Mouse (Mus musculus): ENCODE data around the gene Ptk6. TPM values are rescaled to one million over a fixed set of nuclear protein-coding genes. Genes with fewer than 3 reads are reported as not detected.

Ptk6 gene
- polyA plus RNA-seq, 1 experiment from 2014 or later = 0.56 TPM

DNA sequence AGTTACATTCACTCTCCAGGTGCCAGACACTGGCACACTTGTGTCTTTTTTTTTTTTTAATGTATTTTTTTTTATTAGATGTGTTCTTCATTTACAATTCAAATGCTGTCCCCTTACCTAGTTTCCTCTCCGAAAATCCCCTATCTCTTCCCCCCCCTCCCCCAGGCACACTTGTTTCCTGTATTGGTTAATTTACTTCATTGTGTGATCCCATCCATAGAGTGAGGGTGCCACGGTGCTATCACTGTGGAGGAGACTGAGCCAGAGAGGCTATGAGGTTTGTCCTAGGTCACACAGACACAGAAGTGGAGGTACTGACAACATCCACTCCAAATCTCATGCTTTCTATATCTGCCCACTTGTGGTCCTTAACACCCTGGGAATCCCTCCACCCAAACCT lies 36.3 kb upstream of the Ptk6 start:
- Histone ChIP-seq H3K27me3 (ENCODE audit: control insufficient read depth, insufficient read depth, low read length) (no peaks in the 10 kb centered on the region), H3K27ac (ENCODE audit: low read length) (no peak overlapping the region), H3K4me2 (ENCODE audit: low read depth, low read length) (no peak overlapping the region), H3K4me1 (ENCODE audit: control insufficient read depth, insufficient read depth, low read length) (peaks cover 4% of the 10 kb centered on the region), H3K4me3 (replicated peaks; ENCODE audit: low read length) (no peak overlapping the region), H3K9ac (ENCODE audit: low read length) (no peak overlapping the region), H3K9me3 (replicated peaks; ENCODE audit: control insufficient read depth, low read length) (no peaks in the 10 kb centered on the region), H3K36me3 (ENCODE audit: control insufficient read depth, insufficient read depth, low read length) (no peaks in the 10 kb centered on the region)
- WGBS = 65% methylated on average over 2 of the region's 2 CpGs
- ATAC-seq (ENCODE audit: insufficient read depth, low FRiP score) = no peak

DNA sequence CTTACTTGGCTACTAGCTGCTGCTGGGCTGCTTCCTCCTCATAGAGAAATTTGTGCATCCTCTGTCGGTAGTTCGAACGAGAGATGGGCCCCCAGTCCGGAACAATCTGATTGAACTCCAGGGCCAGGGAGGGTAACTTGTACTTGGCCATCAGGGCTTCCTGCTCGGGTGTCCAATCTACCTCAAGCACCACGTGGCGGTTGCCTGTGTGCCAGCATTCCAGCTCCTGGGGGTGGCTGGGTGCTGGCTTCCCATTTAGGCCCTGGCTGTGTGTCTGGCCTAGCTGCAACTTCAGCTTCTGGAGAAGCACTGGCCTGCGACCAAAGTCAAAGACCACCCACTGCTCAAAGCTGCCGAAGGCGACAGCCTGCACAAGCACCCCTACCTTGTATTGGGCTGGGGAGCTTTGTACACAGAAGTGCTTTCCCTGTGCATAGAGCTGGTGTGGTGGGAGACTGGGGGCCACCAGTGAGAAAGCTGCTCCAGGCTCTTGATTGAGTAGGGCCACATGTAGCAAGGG lies 35.6 kb upstream of the Ptk6 start:
- no peak overlapping the region for H3K4me2 ChIP-seq (ENCODE audit: low read depth, low read length)
- ATAC-seq (ENCODE audit: insufficient read depth, low FRiP score) = no peak
- WGBS = 80% methylated on average over 10 of the region's 10 CpGs

DNA sequence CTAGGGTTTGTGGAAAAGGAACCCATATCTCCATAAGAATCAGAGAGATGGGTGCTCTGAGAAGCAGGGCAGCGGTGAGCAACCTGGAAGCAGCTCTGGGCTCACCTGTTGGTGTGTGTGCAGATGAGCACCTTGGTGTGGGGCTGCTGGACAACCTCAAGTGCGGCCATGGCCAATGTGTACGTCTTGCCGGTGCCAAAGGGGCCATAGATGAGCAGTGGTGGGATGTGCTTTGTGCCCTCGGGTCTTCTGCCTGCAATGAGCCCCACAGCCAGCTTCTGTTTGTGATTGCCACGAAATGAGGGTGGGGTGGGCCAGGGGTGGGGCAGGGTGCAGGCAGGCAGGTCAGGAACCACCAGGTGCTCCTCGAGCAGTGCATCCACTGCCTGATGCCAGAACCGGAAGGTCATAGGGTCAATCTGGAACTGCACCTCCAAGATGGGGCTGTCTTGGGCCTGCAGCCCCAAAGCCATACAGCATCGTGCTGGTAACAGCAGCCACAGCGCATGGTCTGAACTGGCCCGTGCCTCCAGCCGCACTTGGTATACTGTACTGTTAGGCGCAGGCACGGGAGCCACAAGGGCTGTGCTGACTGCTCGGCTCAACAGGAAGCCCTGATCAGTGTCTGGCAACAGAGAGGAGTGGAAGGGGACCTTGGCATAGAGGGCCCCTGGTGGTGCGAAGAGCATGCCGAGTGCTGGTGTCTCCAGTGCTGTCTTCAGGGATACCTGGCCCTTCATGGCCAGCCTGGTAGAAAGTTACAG lies 34.8 kb upstream of the Ptk6 start:
- no peaks in the 10 kb centered on the region for H3K36me3 ChIP-seq (ENCODE audit: control insufficient read depth, insufficient read depth, low read length)
- no peak overlapping the region for H3K27ac ChIP-seq (ENCODE audit: low read length)
- no peak for ATAC-seq (ENCODE audit: insufficient read depth, low FRiP score)
- no peak overlapping the region for H3K9ac ChIP-seq (ENCODE audit: low read length)
- no peaks in the 10 kb centered on the region for H3K27me3 ChIP-seq (ENCODE audit: control insufficient read depth, insufficient read depth, low read length)
- H3K4me1 ChIP-seq (ENCODE audit: control insufficient read depth, insufficient read depth, low read length) = peaks cover 4% of the 10 kb centered on the region
- 86% methylated on average over 17 of the region's 17 CpGs for WGBS
- H3K9me3 ChIP-seq (replicated peaks; ENCODE audit: control insufficient read depth, low read length) = no peaks in the 10 kb centered on the region
- no peak overlapping the region for H3K4me3 ChIP-seq (replicated peaks; ENCODE audit: low read length)
- no peak overlapping the region for H3K4me2 ChIP-seq (ENCODE audit: low read depth, low read length)

More for the DNA sequence above, 35.6 kb upstream of the Ptk6 start:
- H3K4me3 ChIP-seq (replicated peaks; ENCODE audit: low read length) = no peak overlapping the region
- H3K4me1 ChIP-seq (ENCODE audit: control insufficient read depth, insufficient read depth, low read length) = peaks cover 4% of the 10 kb centered on the region
- no peaks in the 10 kb centered on the region for H3K9me3 ChIP-seq (replicated peaks; ENCODE audit: control insufficient read depth, low read length)
- no peaks in the 10 kb centered on the region for H3K27me3 ChIP-seq (ENCODE audit: control insufficient read depth, insufficient read depth, low read length)
- no peaks in the 10 kb centered on the region for H3K36me3 ChIP-seq (ENCODE audit: control insufficient read depth, insufficient read depth, low read length)
- no peak overlapping the region for H3K9ac ChIP-seq (ENCODE audit: low read length)
- H3K27ac ChIP-seq (ENCODE audit: low read length) = no peak overlapping the region

DNA sequence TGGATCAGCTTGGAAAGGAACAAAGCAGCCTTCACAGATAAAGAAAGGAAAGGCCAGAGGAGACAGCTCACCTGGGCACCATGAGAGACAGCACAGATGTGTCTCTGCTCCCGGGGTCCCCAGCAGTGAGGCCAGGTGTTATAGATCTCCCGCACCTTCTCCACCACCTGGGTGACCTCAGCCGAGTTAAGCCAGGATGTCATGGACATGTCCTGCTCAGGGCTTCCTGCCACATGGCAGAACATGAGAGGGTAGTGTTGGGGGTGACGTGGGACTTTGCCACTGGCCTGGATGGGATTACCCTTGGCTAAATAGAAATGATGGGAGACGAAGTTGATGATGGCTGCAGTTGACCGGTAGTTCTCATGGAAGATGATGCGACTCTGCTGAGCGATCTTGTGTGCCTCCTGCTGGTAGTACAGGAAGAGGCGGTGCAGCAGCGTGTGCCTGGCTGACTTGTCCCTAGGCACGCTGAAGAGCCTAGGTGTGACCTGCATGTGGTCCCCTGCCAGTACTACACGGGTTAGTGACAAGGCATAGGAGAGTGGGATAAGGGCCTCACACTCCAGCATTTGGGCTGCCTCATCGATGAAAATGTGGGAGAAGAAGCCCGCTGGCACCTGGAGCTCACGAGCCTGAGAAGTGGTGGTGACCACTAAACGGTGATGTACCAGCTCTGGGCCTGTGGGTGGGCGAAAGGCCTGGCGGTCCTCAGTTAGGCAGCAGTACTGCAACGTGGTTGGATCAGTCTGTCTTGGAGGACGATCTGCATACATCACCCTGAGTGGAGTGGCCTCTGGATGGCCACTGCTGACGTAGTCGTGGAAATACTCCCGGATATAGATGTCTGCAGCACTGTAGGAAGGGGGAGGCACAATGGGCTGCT lies 33.3 kb upstream of the Ptk6 start:
- Histone ChIP-seq H3K27me3 (ENCODE audit: control insufficient read depth, insufficient read depth, low read length) (no peaks in the 10 kb centered on the region), H3K9ac (ENCODE audit: low read length) (no peak overlapping the region), H3K27ac (ENCODE audit: low read length) (no peak overlapping the region), H3K4me1 (ENCODE audit: control insufficient read depth, insufficient read depth, low read length) (no peaks in the 10 kb centered on the region), H3K36me3 (ENCODE audit: control insufficient read depth, insufficient read depth, low read length) (no peaks in the 10 kb centered on the region), H3K4me2 (ENCODE audit: low read depth, low read length) (no peak overlapping the region), H3K9me3 (replicated peaks; ENCODE audit: control insufficient read depth, low read length) (no peaks in the 10 kb centered on the region), H3K4me3 (replicated peaks; ENCODE audit: low read length) (no peak overlapping the region)
- WGBS = 83% methylated on average over 23 of the region's 23 CpGs
- no peak for ATAC-seq (ENCODE audit: insufficient read depth, low FRiP score)

DNA sequence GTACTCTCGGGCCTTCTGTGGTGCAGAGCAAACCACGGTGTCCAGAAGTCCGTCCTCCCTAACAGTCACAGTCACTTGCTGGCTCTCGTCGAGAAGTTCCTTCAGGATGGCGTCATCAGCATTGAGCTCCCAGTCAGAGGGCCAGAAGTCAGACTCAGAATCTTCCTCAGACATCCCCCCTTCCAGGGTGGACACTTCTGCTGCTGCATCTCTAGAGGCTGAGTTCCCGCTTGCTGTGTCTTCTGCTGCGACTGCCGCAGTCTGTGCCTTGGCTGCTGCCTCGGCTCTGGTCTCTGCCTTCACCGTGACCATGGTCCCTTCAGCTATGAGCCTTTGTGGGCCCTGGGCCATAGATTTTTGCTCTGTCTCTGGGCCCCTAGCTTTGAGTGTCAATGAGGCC lies 32.1 kb upstream of the Ptk6 start:
- H3K4me1 ChIP-seq (ENCODE audit: control insufficient read depth, insufficient read depth, low read length) = no peaks in the 10 kb centered on the region
- H3K9ac ChIP-seq (ENCODE audit: low read length) = no peak overlapping the region
- H3K27me3 ChIP-seq (ENCODE audit: control insufficient read depth, insufficient read depth, low read length) = no peaks in the 10 kb centered on the region
- H3K36me3 ChIP-seq (ENCODE audit: control insufficient read depth, insufficient read depth, low read length) = no peaks in the 10 kb centered on the region
- ATAC-seq (ENCODE audit: insufficient read depth, low FRiP score) = no peak
- WGBS = 89% methylated on average over 11 of the region's 11 CpGs
- H3K27ac ChIP-seq (ENCODE audit: low read length) = no peak overlapping the region
- H3K9me3 ChIP-seq (replicated peaks; ENCODE audit: control insufficient read depth, low read length) = no peaks in the 10 kb centered on the region
- no peak overlapping the region for H3K4me2 ChIP-seq (ENCODE audit: low read depth, low read length)
- H3K4me3 ChIP-seq (replicated peaks; ENCODE audit: low read length) = no peak overlapping the region

DNA sequence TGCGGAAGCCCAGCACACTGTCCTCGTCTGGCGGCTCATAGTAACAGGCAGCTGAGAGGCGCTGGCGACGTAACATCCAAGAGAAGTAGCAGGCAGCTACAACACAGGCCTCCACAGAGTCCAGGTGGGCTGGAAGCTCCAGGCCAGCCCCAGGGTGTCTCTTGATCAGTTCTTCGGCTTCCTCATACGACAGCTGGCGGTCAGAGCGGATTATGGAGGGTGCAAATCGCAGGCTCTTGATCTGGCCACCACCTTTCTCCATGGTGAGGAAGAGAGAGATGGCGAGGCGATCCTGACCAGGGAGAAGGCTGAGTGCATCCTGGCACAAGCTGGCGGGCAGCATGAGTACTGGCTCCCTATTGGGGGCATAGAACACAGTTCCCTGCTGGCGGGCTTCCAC lies 30.9 kb upstream of the Ptk6 start:
- no peak overlapping the region for H3K4me2 ChIP-seq (ENCODE audit: low read depth, low read length)
- no peaks in the 10 kb centered on the region for H3K27me3 ChIP-seq (ENCODE audit: control insufficient read depth, insufficient read depth, low read length)
- H3K9ac ChIP-seq (ENCODE audit: low read length) = no peak overlapping the region
- no peaks in the 10 kb centered on the region for H3K36me3 ChIP-seq (ENCODE audit: control insufficient read depth, insufficient read depth, low read length)
- no peak overlapping the region for H3K27ac ChIP-seq (ENCODE audit: low read length)
- 90% methylated on average over 15 of the region's 15 CpGs for WGBS
- H3K4me1 ChIP-seq (ENCODE audit: control insufficient read depth, insufficient read depth, low read length) = no peaks in the 10 kb centered on the region
- ATAC-seq (ENCODE audit: insufficient read depth, low FRiP score) = no peak
- H3K9me3 ChIP-seq (replicated peaks; ENCODE audit: control insufficient read depth, low read length) = no peaks in the 10 kb centered on the region
- H3K4me3 ChIP-seq (replicated peaks; ENCODE audit: low read length) = no peak overlapping the region

DNA sequence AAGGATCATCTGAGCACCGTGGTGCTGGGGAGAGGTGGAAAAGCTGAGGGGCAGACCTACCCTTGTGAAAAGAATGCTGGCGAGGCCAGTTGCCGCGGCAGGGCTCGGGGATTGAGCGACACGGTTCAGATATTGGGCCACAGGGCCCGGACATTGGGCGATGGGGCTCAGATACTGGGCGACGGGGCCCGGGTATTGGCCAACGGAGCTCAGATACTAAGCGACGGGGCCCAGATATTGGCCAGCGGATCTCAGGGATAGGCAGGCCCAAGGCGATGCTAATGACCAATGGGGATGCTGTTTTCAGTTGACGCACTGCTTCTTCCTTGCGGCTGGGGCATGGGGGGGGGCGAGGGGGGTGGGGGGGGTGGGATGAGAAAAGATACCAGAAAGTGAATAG lies 28.6 kb upstream of the Ptk6 start:
- Histone ChIP-seq H3K4me2 (ENCODE audit: low read depth, low read length) (no peak overlapping the region), H3K27ac (ENCODE audit: low read length) (no peak overlapping the region), H3K4me3 (replicated peaks; ENCODE audit: low read length) (no peak overlapping the region), H3K9ac (ENCODE audit: low read length) (no peak overlapping the region), H3K9me3 (replicated peaks; ENCODE audit: control insufficient read depth, low read length) (no peaks in the 10 kb centered on the region), H3K4me1 (ENCODE audit: control insufficient read depth, insufficient read depth, low read length) (no peaks in the 10 kb centered on the region), H3K36me3 (ENCODE audit: control insufficient read depth, insufficient read depth, low read length) (no peaks in the 10 kb centered on the region), H3K27me3 (ENCODE audit: control insufficient read depth, insufficient read depth, low read length) (no peaks in the 10 kb centered on the region)
- no peak for ATAC-seq (ENCODE audit: insufficient read depth, low FRiP score)
- WGBS = 77% methylated on average over 20 of the region's 20 CpGs

DNA sequence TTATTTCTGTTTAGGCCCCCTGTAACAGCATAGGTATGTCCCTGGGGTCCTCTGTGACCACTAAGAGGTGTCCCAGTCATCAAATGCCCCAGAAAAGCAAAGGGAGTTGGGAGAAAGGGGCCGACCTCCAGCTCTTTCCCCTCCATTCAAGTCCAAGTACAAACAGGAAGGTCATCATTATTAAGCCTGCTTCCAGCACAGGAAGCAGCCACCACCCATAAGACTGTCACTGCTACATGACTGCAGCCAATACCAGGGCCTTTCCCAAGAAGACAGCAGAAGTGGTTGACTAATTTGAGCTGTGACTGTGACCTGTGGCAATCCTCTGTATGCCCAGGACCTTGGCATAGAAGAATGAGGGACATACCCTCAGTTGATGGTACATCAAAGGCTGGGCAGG lies 25.7 kb upstream of the Ptk6 start:
- no peak for ATAC-seq (ENCODE audit: insufficient read depth, low FRiP score)
- H3K27ac ChIP-seq (ENCODE audit: low read length) = no peak overlapping the region
- no peaks in the 10 kb centered on the region for H3K4me1 ChIP-seq (ENCODE audit: control insufficient read depth, insufficient read depth, low read length)
- no peak overlapping the region for H3K4me3 ChIP-seq (replicated peaks; ENCODE audit: low read length)
- no peaks in the 10 kb centered on the region for H3K36me3 ChIP-seq (ENCODE audit: control insufficient read depth, insufficient read depth, low read length)
- H3K9me3 ChIP-seq (replicated peaks; ENCODE audit: control insufficient read depth, low read length) = no peaks in the 10 kb centered on the region
- H3K9ac ChIP-seq (ENCODE audit: low read length) = no peak overlapping the region
- H3K4me2 ChIP-seq (ENCODE audit: low read depth, low read length) = no peak overlapping the region
- no peaks in the 10 kb centered on the region for H3K27me3 ChIP-seq (ENCODE audit: control insufficient read depth, insufficient read depth, low read length)
- 71% methylated on average over 1 of the region's 1 CpGs for WGBS

DNA sequence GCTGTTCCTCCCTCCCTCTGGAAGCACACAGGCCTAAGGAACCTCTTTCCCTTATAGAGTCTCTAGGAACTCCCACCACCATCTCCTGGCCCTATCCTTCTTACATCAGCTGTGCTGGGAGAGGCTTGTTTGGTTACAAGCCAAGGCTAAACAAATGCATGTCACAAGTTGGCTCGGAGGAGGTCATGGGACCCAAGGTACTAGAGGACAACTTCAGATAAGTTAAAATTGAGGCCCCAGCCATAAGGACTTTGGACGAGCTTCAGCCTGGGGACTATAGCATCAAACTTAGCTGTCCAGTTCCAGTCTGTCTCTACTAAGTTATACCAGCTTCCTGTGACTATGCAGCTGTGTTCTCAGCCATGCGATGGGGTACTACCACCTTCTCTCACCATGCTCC lies 24.5 kb upstream of the Ptk6 start:
- Histone ChIP-seq H3K4me1 (ENCODE audit: control insufficient read depth, insufficient read depth, low read length) (no peaks in the 10 kb centered on the region), H3K27me3 (ENCODE audit: control insufficient read depth, insufficient read depth, low read length) (no peaks in the 10 kb centered on the region), H3K9me3 (replicated peaks; ENCODE audit: control insufficient read depth, low read length) (no peaks in the 10 kb centered on the region), H3K9ac (ENCODE audit: low read length) (no peak overlapping the region), H3K36me3 (ENCODE audit: control insufficient read depth, insufficient read depth, low read length) (no peaks in the 10 kb centered on the region), H3K4me3 (replicated peaks; ENCODE audit: low read length) (no peak overlapping the region), H3K27ac (ENCODE audit: low read length) (no peak overlapping the region), H3K4me2 (ENCODE audit: low read depth, low read length) (no peak overlapping the region)
- 80% methylated on average over 3 of the region's 3 CpGs for WGBS
- ATAC-seq (ENCODE audit: insufficient read depth, low FRiP score) = no peak

Measured in stomach, embryonic 16.5 days (tissue).